Mouse (Mus musculus) kidney, embryonic 16.5 days (tissue): ENCODE results near the gene Mad1l1. TPM values are rescaled to one million over a fixed set of nuclear protein-coding genes. Genes with fewer than 3 reads are reported as not detected.

Source experiments
- ATAC-seq: fragments of 200-750 bp; cut with Nextera tagmentation; 2 replicates; pipeline ENCODE4 v1.8.0; 2017; ENCODE audit warnings: moderate TSS enrichment; ENCODE audit not compliant: low FRiP score, low TSS enrichment
- H3K27ac ChIP-seq: fragments of 300-500 bp; sonication (generic); 2 replicates; pipeline ENCODE4 v1.5.1; 2014; ENCODE audit warnings: low read length
- H3K27me3 ChIP-seq: fragments of 300-500 bp; sonication (generic); 2 replicates; pipeline ENCODE4 v1.6.1; 2014; ENCODE audit warnings: low read length, control low read depth, mixed read lengths; ENCODE audit not compliant: insufficient read depth
- H3K36me3 ChIP-seq: fragments of 300-500 bp; sonication (generic); 2 replicates; pipeline ENCODE4 v1.6.1; 2014; ENCODE audit warnings: low read length, control low read depth, mixed read lengths; ENCODE audit not compliant: insufficient read depth
- H3K4me1 ChIP-seq: fragments of 300-500 bp; sonication (generic); 2 replicates; pipeline ENCODE4 v1.6.1; 2014; ENCODE audit warnings: low read length, control low read depth, mixed read lengths; ENCODE audit not compliant: insufficient read depth
- H3K4me2 ChIP-seq: fragments of 300-500 bp; sonication (generic); replicated peaks from 2 replicates; pipeline ENCODE4 v1.6.1; 2014; ENCODE audit warnings: low read depth, low read length
- H3K4me3 ChIP-seq: fragments of 300-500 bp; sonication (generic); 2 replicates; pipeline ENCODE4 v1.5.1; 2014; ENCODE audit warnings: mild to moderate bottlenecking, low read length
- H3K9ac ChIP-seq: fragments of 300-500 bp; sonication (generic); replicated peaks from 2 replicates; pipeline ENCODE4 v1.6.1; 2014; ENCODE audit warnings: low read length
- H3K9me3 ChIP-seq: fragments of 300-500 bp; sonication (generic); 2 replicates; pipeline ENCODE4 v1.6.1; 2016; ENCODE audit warnings: low read length, control low read depth
- WGBS: fragments of 180-500 bp; shearing (Covaris S2); extraction: QIAGEN DNeasy Blood & Tissue Kit; methylation state at CpG from one replicate; pipeline ENCODE4 v1.1.7; 2014; 5-methylcytosine and 5-hydroxymethylcytosine counted together
- polyA plus RNA-seq: library from polyadenylated mRNA; unstranded; fragments of >200 nt; fragmentation: Nextera tagmentation; extraction: Ambion mirVana; gene quantifications from 2 replicates; pipeline ENCODE4 v1.2.1, GENCODE M21; 2015

The Mad1l1 gene
- polyA plus RNA-seq, 1 experiment from 2014 or later: 51.6 TPM

DNA sequence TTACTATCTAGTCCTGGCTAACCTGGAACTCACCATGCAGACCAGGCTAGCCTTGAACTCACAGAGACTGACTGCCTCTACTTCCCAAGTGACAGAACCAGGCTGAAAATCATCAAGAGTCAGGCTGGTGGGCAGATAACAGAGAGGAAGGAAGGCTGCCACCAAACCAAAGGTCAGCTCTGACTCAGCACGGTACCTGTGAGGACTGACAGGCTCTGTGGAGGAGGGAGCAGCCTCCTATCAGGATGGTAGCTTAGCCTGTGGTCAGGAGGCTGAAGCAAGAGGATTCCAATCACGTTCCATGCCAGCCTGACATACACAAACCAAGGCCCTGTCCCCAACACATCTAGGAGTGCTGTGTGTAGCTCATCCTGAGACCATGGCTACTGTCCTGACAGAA, 54.3 kb downstream of the Mad1l1 start:
- WGBS: 83% methylated on average over 2 of the region's 2 CpGs
- no peak overlapping the region for H3K4me3 ChIP-seq
- peaks cover 5% of the 10 kb centered on the region; the same call in 1 of the 2 replicates for H3K36me3 ChIP-seq
- no peak overlapping the region for H3K9ac ChIP-seq
- peaks cover 17% of the 10 kb centered on the region for H3K4me1 ChIP-seq
- H3K27me3 ChIP-seq: no peaks in the 10 kb centered on the region
- no peak for ATAC-seq
- no peaks in the 10 kb centered on the region for H3K9me3 ChIP-seq
- H3K27ac ChIP-seq: no peak overlapping the region
- no peak overlapping the region for H3K4me2 ChIP-seq

DNA sequence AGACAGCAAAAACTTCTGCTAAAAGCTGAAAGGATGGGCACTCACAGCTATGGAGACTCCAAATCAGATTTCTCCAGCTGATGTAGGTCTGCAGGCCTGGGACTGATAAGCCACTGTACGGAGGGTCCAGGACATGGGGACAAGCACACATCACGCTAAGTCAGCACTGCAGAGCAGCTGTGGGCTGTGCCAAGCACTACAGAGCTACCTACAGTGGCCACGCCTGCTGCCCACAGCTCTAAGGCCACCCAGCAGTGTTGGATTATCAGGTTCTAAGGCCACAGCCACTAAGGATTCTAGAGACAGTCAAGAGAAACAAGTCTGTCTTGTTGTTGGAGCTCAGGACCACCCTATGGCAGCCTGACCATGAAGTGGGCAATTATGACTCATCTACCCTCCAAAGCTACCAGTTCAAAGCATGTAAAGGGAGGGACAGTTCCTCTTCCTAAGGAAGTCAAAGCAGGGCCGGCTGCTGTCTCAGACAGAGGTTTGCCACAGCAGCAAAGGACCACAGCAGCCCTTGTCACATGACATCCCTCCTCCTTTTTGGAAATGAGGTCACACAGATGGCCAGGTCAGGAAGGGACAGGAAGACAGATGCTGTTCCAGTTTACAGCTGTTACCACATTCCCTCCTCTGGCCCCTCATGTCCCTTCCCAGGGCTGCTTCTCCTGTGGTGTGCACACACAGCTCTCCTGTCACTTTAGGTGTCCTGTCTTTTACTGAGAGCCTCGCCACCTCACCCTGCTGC, 56.4 kb downstream of the Mad1l1 start:
- peak; percentile 49 for ATAC-seq
- 76% methylated on average over 5 of the region's 5 CpGs for WGBS
- Histone ChIP-seq H3K4me2 (no peak overlapping the region), H3K27ac (no peak overlapping the region), H3K36me3 (peaks cover 9% of the 10 kb centered on the region; the same call in 1 of the 2 replicates), H3K9ac (peak overlapping the region; percentile 16; the same call in 1 of the 2 replicates), H3K4me1 (peaks cover 17% of the 10 kb centered on the region), H3K4me3 (no peak overlapping the region), H3K27me3 (no peaks in the 10 kb centered on the region), H3K9me3 (no peaks in the 10 kb centered on the region)

DNA sequence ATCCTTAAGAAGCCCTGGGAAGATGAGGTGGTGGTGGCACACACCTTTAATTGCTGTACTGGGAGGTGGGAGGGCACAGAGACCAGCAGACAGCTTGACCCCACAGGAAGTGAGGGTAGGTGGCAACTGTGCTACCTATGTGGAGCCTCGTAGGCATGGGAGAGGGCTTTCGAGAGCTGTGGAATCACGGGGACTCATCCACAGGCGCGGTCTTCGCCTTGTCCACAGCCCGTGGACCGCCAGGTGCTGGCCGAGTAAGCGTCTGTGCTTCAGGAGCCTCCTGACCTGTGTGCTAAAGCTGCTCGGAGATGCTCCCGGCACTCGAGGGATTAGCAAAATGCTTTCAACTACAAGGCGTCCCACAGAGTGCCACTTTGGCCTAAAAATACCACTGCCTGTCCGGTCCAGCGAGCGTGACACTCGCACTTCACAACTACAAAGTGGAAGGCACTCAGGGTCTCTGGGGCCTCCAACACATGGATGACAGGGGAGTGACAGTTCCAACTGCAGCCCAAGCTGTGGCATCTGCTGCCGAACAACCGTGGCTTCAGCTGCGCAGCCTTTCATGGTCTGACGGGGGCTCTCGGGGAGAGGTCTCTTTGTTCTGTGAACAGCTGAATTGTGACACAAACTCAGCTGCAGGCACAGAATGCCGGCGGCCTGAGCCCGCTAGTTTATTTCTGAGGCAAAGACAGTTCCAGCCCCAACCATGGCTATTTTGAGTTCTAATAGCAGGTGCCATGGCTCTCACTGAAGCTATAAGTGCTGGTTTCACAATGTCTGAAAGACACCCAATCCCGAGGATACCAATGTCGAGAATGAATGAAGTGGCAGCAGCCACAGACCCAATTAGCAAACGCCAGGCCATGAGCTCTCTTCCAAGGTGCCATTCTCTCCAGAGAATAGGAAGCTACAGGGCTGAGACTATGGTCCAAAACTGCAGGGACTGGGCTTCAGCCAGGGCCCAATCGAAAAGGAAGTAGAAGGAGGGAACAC, 57.3 kb downstream of the Mad1l1 start:
- Histone ChIP-seq H3K9me3 (no peaks in the 10 kb centered on the region), H3K4me2 (no peak overlapping the region), H3K27ac (no peak overlapping the region), H3K9ac (no peak overlapping the region), H3K4me1 (peaks cover 17% of the 10 kb centered on the region), H3K27me3 (no peaks in the 10 kb centered on the region), H3K4me3 (no peak overlapping the region), H3K36me3 (peaks cover 13% of the 10 kb centered on the region; the same call in 1 of the 2 replicates)
- 63% methylated on average over 30 of the region's 30 CpGs for WGBS
- 0 out of 2 replicates have a peak, but pooled peaks have one; percentile 41 for ATAC-seq

DNA sequence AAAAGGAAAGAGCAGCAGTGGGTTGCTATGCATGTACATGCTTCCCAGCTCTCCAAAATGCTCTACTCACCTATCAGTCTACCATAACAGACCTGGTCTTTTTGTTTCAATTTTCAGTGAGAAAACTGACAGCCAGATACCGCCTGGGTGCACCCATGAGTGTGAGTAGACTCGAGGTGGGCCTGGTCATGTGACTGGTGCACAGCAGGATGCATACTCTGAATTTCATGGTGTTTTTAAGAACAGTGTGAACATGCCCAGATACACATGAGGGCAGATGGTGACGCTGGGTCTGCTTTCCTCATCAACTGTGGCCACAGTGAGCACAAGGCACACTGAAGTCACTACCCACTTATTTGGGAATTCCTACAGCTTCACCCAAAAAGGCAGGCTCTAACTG, 59.0 kb downstream of the Mad1l1 start:
- no peaks in the 10 kb centered on the region for H3K27me3 ChIP-seq
- ATAC-seq: no peak
- WGBS: 89% methylated on average over 3 of the region's 3 CpGs
- no peaks in the 10 kb centered on the region for H3K9me3 ChIP-seq
- H3K4me3 ChIP-seq: no peak overlapping the region
- peaks cover 12% of the 10 kb centered on the region; the same call in 1 of the 2 replicates for H3K36me3 ChIP-seq
- H3K4me2 ChIP-seq: no peak overlapping the region
- no peak overlapping the region for H3K27ac ChIP-seq
- no peak overlapping the region for H3K9ac ChIP-seq
- peaks cover 17% of the 10 kb centered on the region for H3K4me1 ChIP-seq

DNA sequence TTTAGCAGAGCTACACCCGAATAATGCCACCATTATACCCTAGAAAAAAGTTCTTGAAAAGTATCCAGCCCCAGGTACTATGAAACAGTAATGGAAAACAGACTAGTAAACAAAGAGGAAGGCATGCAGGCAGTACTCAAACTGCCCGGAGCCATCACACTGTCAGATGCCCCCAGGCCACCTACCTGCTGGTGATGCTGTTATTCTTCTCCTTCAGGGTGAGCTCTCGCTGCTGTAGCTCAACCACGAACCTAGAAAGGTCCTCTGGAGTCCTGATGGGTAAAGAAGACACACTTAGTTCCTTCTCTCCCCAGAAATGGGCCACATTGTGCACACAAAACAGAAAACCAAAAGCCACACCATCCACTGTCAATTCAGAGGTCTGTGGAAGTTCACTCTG, 60.0 kb downstream of the Mad1l1 start:
- Histone ChIP-seq H3K4me3 (no peak overlapping the region), H3K4me1 (peaks cover 17% of the 10 kb centered on the region), H3K4me2 (no peak overlapping the region), H3K36me3 (peaks cover 12% of the 10 kb centered on the region; the same call in 1 of the 2 replicates), H3K9ac (no peak overlapping the region), H3K27me3 (no peaks in the 10 kb centered on the region), H3K27ac (no peak overlapping the region), H3K9me3 (no peaks in the 10 kb centered on the region)
- 83% methylated on average over 4 of the region's 4 CpGs for whole genome bisulfite sequencing
- no peak for ATAC-seq

DNA sequence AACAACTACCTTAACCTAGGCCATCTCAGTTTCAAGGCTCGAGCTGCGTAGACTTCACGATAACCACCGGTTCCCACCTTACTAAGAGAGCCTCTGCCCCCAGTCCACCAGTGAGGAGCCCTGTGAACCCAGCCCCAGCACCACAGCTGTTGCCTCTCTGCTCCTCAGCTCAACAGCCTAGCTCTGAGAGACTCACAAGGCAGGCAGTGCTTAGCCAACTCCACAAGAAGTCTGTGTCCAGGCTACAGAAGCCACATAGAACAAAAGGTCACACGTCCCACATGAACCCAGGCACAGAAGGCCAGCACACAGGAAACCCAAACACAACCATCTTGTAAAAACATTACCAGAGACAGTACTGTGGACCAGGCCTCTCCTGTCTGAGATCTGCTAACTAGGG, 62.7 kb downstream of the Mad1l1 start:
- Histone ChIP-seq H3K4me3 (no peak overlapping the region), H3K9me3 (no peaks in the 10 kb centered on the region), H3K27ac (no peak overlapping the region), H3K27me3 (no peaks in the 10 kb centered on the region), H3K9ac (no peak overlapping the region), H3K4me2 (no peak overlapping the region), H3K4me1 (no peaks in the 10 kb centered on the region; the same call in 1 of the 2 replicates), H3K36me3 (peaks cover 12% of the 10 kb centered on the region; the same call in 1 of the 2 replicates)
- ATAC-seq: no peak
- 89% methylated on average over 5 of the region's 5 CpGs for WGBS

DNA sequence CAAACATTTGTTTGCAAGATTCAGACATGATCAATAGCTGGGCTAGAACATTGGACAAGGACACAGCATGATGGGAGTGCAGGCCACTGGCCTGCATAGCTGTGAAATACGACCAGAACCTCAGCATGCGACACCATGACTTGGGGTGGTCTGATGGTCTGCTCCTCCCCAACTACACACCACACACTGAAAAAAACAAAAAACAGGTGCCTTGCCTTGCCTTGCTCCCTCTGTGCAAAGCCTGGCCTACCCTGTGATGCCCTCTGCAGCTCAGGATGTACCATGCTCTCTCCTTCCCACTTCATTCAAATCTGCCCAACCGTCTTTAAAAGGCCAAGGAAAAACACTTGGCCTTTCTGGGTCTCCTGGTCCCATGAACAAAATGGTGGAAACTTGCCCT, 63.3 kb downstream of the Mad1l1 start:
- Histone ChIP-seq H3K4me1 (no peaks in the 10 kb centered on the region), H3K4me3 (no peak overlapping the region), H3K9ac (no peak overlapping the region), H3K27me3 (no peaks in the 10 kb centered on the region), H3K36me3 (peaks cover 12% of the 10 kb centered on the region; the same call in 1 of the 2 replicates), H3K9me3 (no peaks in the 10 kb centered on the region), H3K4me2 (no peak overlapping the region), H3K27ac (no peak overlapping the region)
- 85% methylated on average over 3 of the region's 3 CpGs for WGBS
- ATAC-seq: no peak

DNA sequence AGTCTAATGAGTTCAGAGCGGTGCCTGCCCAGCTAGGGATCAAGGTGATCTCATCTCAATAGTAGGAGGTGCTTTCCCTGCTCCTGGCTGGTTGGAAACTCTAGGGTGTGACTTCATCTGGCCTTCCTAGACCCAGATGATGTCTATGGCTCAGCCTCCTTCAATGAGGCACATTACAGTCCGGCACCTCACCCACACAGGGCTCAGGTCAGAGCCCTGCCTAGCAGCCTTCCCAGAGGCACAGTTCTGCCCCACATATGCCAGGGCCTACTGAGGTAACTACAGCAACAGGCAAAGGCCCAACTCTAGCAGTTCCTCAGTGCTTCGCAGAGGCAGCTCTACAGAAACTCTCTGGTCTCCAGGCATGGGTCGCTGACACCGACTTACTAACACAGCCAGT, 63.9 kb downstream of the Mad1l1 start:
- H3K9ac ChIP-seq: no peak overlapping the region
- no peak overlapping the region for H3K27ac ChIP-seq
- no peak overlapping the region for H3K4me2 ChIP-seq
- H3K4me1 ChIP-seq: no peaks in the 10 kb centered on the region
- ATAC-seq: no peak
- H3K27me3 ChIP-seq: no peaks in the 10 kb centered on the region
- no peaks in the 10 kb centered on the region for H3K9me3 ChIP-seq
- peaks cover 12% of the 10 kb centered on the region; the same call in 1 of the 2 replicates for H3K36me3 ChIP-seq
- WGBS: 90% methylated on average over 5 of the region's 5 CpGs
- H3K4me3 ChIP-seq: no peak overlapping the region

DNA sequence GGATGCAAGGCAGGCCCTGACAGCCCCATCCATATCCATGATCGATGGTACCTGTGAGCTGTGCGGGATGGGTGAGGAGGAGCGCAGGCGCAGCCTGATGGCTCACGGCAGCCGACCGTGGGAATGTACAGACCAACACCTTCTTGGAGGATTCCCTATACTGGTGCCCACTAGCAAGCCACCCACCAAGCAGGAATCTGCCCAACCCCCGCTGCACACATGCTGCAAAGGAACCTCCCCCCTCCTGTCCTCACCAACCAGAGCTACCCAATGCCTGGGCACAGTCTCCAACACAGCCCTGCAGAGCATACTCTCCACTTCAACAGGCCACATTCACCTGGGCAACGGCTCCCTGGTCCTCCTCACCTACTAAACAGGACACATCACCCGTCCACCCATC, 64.7 kb downstream of the Mad1l1 start:
- H3K4me1 ChIP-seq: no peaks in the 10 kb centered on the region
- no peak overlapping the region for H3K9ac ChIP-seq
- peaks cover 12% of the 10 kb centered on the region; the same call in 1 of the 2 replicates for H3K36me3 ChIP-seq
- H3K9me3 ChIP-seq: no peaks in the 10 kb centered on the region
- H3K27ac ChIP-seq: no peak overlapping the region
- no peaks in the 10 kb centered on the region for H3K27me3 ChIP-seq
- no peak overlapping the region for H3K4me2 ChIP-seq
- 0 out of 2 replicates have a peak, but pooled peaks have one; percentile 33 for ATAC-seq
- WGBS: 75% methylated on average over 10 of the region's 10 CpGs
- H3K4me3 ChIP-seq: no peak overlapping the region
